ENCODE assay signal across 8 mouse cellular contexts in genomic region chr9:58581283-58581930, GRCm38 (mm10). TPM values are rescaled to one million over a fixed set of nuclear protein-coding genes. Genes with fewer than 3 reads are reported as not detected.
DNase-seq lines count a peak whose midpoint lies in the region; ATAC-seq and TF ChIP-seq lines count a peak whose summit lies in the region.

No protein-coding gene starts in this region.

- peak; percentile 13; the same call in 1 of the 2 replicates for TF ChIP-seq CTCF in heart, adult 2 months (IDR thresholded peaks at IDR 0.05)
- no peak for TF ChIP-seq CTCF in C2C12 (IDR thresholded peaks at IDR 0.05; ENCODE audit: control insufficient read depth, insufficient read depth, insufficient read length)

- TF ChIP-seq EP300 in heart, adult 2 months (IDR thresholded peaks at IDR 0.05; ENCODE audit: insufficient read depth, low read depth, low read length): no peak

- peaks cover 7% of the 10 kb centered on the region for H3K36me3 ChIP-seq in heart, adult 2 months (ENCODE audit: control insufficient read depth, insufficient read depth, low read length)
- H3K36me3 ChIP-seq in C2C12 (ENCODE audit: control insufficient read depth, insufficient read depth): no peaks in the 10 kb centered on the region
- H3K36me3 ChIP-seq in limb, embryonic 15.5 days: no peaks in the 10 kb centered on the region
- H3K36me3 ChIP-seq in neural tube, embryonic 14.5 days (ENCODE audit: control insufficient read depth, insufficient read depth, low read length): no peaks in the 10 kb centered on the region

- peak overlapping the region; percentile 84 for H3K27ac ChIP-seq in heart, adult 2 months
- H3K27ac ChIP-seq in limb, embryonic 15.5 days: peak overlapping the region; percentile 86
- H3K27ac ChIP-seq in neural tube, embryonic 14.5 days (ENCODE audit: low read depth, low read length): peak overlapping the region; percentile 81

- peak overlapping the region; percentile 24 for H3ac ChIP-seq in C2C12 (ENCODE audit: control insufficient read depth, insufficient read length, low read depth)

- 16% methylated on average over 8 of the region's 8 CpGs for WGBS in heart, adult 2 months
- 30% methylated on average over 8 of the region's 8 CpGs for WGBS in limb, embryonic 15.5 days
- 36% methylated on average over 8 of the region's 8 CpGs for WGBS in neural tube, embryonic 14.5 days

- intact Hi-C loops in heart, adult 2 months (cut with DNase I): loop anchor here (2.0 kb wide), 1 partner anchor 37 kb away; no protein-coding TSS in a partner anchor

- DNase-seq in heart, adult 2 months: no peak
- DNase-seq in heart, adult 11 months: no peak
- DNase-seq in cerebellum, adult 9-11 months: no peak
- no peak for DNase-seq in testis, postnatal 10 days (ENCODE audit: low spot score)

- no peaks in the 10 kb centered on the region for H3K9me3 ChIP-seq in limb, embryonic 15.5 days
- H3K9me3 ChIP-seq in neural tube, embryonic 14.5 days (ENCODE audit: control insufficient read depth, low read length): no peaks in the 10 kb centered on the region

- H3K79me2 ChIP-seq in heart, adult 2 months (replicated peaks; ENCODE audit: control insufficient read depth, insufficient read depth, low read length): peaks cover 2% of the 10 kb centered on the region; the same call in 1 of the 2 replicates
- peaks cover 41% of the 10 kb centered on the region for H3K79me2 ChIP-seq in C2C12 (ENCODE audit: control insufficient read depth, insufficient read depth)

- H3K4me2 ChIP-seq in limb, embryonic 15.5 days: peak overlapping the region; percentile 63
- H3K4me2 ChIP-seq in neural tube, embryonic 14.5 days (ENCODE audit: low read depth, low read length): peak overlapping the region; percentile 59

- ATAC-seq in erythroid progenitor cell, adult 5-6 weeks (replicated peaks; ENCODE audit: low FRiP score, poor library complexity, severe bottlenecking): peak; percentile 13
- no peak for ATAC-seq in limb, embryonic 15.5 days (ENCODE audit: insufficient number of reproducible peaks, low FRiP score, low TSS enrichment, low read depth)
- peak; percentile 2; the same call in 1 of the 2 replicates for ATAC-seq in neural tube, embryonic 14.5 days (ENCODE audit: low read depth)

- H3K4me3 ChIP-seq in heart, adult 2 months: peak overlapping the region; percentile 56
- H3K4me3 ChIP-seq in C2C12 (ENCODE audit: insufficient read depth, poor library complexity, severe bottlenecking): no peak overlapping the region
- peak overlapping the region; percentile 92 for H3K4me3 ChIP-seq in limb, embryonic 15.5 days
- H3K4me3 ChIP-seq in neural tube, embryonic 14.5 days (ENCODE audit: low read depth, low read length): peak overlapping the region; percentile 28

- no peaks in the 10 kb centered on the region for H3K27me3 ChIP-seq in heart, adult 2 months (ENCODE audit: control insufficient read depth, insufficient read depth, low read length)
- H3K27me3 ChIP-seq in C2C12 (ENCODE audit: control insufficient read depth, insufficient read depth, insufficient read length): no peaks in the 10 kb centered on the region
- no peaks in the 10 kb centered on the region for H3K27me3 ChIP-seq in limb, embryonic 15.5 days
- H3K27me3 ChIP-seq in neural tube, embryonic 14.5 days (ENCODE audit: control insufficient read depth, insufficient read depth, low read length): peaks cover 3% of the 10 kb centered on the region; the same call in 1 of the 2 replicates

- peaks cover 39% of the 10 kb centered on the region for H3K79me3 ChIP-seq in C2C12 (ENCODE audit: low read depth)

- peak overlapping the region; percentile 88 for H3K9ac ChIP-seq in heart, adult 2 months (ENCODE audit: low read depth, low read length)
- peak overlapping the region; percentile 42 for H3K9ac ChIP-seq in limb, embryonic 15.5 days
- H3K9ac ChIP-seq in neural tube, embryonic 14.5 days (replicated peaks; ENCODE audit: low read depth, low read length): peak overlapping the region; percentile 53; the same call in 1 of the 2 replicates

- no peak for TF ChIP-seq POLR2A in heart, adult 2 months (IDR thresholded peaks at IDR 0.05; ENCODE audit: insufficient read depth, low read depth, low read length)

- H3K4me1 ChIP-seq in heart, adult 2 months (ENCODE audit: control insufficient read depth, insufficient read depth, low read length): peaks cover 8% of the 10 kb centered on the region
- peaks cover 5% of the 10 kb centered on the region for H3K4me1 ChIP-seq in limb, embryonic 15.5 days
- peaks cover 11% of the 10 kb centered on the region for H3K4me1 ChIP-seq in neural tube, embryonic 14.5 days (ENCODE audit: control insufficient read depth, insufficient read depth, low read length)

TF ChIP-seq in C2C12, 6 proteins besides CTCF, POLR2A, EP300 and RAD21:
- no peak for TF ChIP-seq MYOG (IDR thresholded peaks at IDR 0.05; ENCODE audit: control insufficient read depth, extremely low read depth, insufficient read length)
- no peak for TF ChIP-seq MYOD1 (IDR thresholded peaks at IDR 0.05; ENCODE audit: control insufficient read depth, insufficient read length, low read depth)
- TF ChIP-seq CEBPB (IDR thresholded peaks at IDR 0.05; ENCODE audit: low read depth): no peak
- TF ChIP-seq MAX (IDR thresholded peaks at IDR 0.05): no peak
- no peak for TF ChIP-seq FOSL1 (IDR thresholded peaks at IDR 0.05; ENCODE audit: insufficient read depth, low read length, poor library complexity, severe bottlenecking)
- no peak for TF ChIP-seq USF1 (IDR thresholded peaks at IDR 0.05; ENCODE audit: low read depth)

RNA-seq across cellular contexts. Expression of gene Nptn, which starts 0.6 kb away (rescaled TPM):
- total RNA-seq in heart, adult 2 months (2021): 100 to 1,000 TPM; 123 to 124 TPM
- 282 and 290 TPM in 2 replicates for polyA plus RNA-seq in heart, adult 2 months (2012; rRNA removed)
- 262 TPM for polyA plus RNA-seq in C2C12 (2012; fragmentation: generic; extraction: Trizol)
- 415 and 552 TPM in 2 replicates for total RNA-seq in erythroid progenitor cell, adult 5-6 weeks (2015; ENCODE audit: low replicate concordance)
- 202 and 230 TPM in 2 replicates for total RNA-seq in erythroid progenitor cell, adult 5-6 weeks (2017; ENCODE audit: low replicate concordance)
- polyA plus RNA-seq in limb, embryonic 15.5 days (2015; fragmentation: Nextera tagmentation; extraction: Ambion mirVana): 124 and 129 TPM in 2 replicates
- polyA plus RNA-seq in neural tube, embryonic 14.5 days (2014; fragmentation: Nextera tagmentation; extraction: Ambion mirVana): 220 and 255 TPM in 2 replicates

RNA-seq across cellular contexts. Expression of gene Cd276, which starts 26.2 kb away (rescaled TPM):
- 1 to 10 TPM; 8.5 to 10.0 TPM for total RNA-seq in heart, adult 2 months (2021)
- 7.1 and 7.8 TPM in 2 replicates for polyA plus RNA-seq in heart, adult 2 months (2012; rRNA removed)
- polyA plus RNA-seq in C2C12 (2012; fragmentation: generic; extraction: Trizol): 28.8 TPM
- 0.36 TPM in 1 of 2 replicates, not detected in the other for total RNA-seq in erythroid progenitor cell, adult 5-6 weeks (2015; ENCODE audit: low replicate concordance)
- not detected in 2 replicates for total RNA-seq in erythroid progenitor cell, adult 5-6 weeks (2017; ENCODE audit: low replicate concordance)
- 57.5 and 59.2 TPM in 2 replicates for polyA plus RNA-seq in limb, embryonic 15.5 days (2015; fragmentation: Nextera tagmentation; extraction: Ambion mirVana)
- polyA plus RNA-seq in neural tube, embryonic 14.5 days (2014; fragmentation: Nextera tagmentation; extraction: Ambion mirVana): 36.0 and 42.2 TPM in 2 replicates
